Mouse (Mus musculus): Measurements from ENCODE around the gene Pigp. TPM values are rescaled to one million over a fixed set of nuclear protein-coding genes. Genes with fewer than 3 reads are reported as not detected.

The Pigp gene
- polyA plus RNA-seq, 1 experiment = 37.7 TPM

DNA sequence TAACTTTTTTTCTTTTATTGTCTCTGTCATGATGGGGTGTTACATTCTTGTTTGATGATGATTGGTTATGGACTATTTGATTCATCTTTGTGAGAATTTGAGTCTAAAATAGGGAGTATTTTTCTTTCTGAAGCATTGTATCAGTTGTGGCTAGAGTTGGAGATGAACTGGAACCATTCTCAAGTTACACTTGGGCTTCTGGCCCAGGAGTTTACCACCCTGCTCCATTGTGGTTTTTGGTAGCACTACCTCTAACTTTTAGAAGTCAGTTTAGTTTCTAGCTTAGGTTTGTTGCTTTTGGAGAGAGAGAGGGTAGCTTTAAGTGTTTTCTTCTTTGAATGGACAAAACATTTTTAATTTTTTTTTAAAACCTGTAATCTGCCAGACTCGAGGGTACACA lies 7.7 kb upstream of the Pigp start:
- no peaks in the 10 kb centered on the region for H3K36me3 ChIP-seq (ENCODE audit: control insufficient read depth, insufficient read depth, low read length)
- WGBS = 87% methylated on average over 1 of the region's 1 CpGs
- H3K27ac ChIP-seq (ENCODE audit: insufficient read depth, low read depth, low read length) = no peak overlapping the region
- TF ChIP-seq POLR2A (IDR thresholded peaks at IDR 0.05; ENCODE audit: low read depth, low read length) (no peak), CTCF (conservative IDR thresholded peaks at IDR 0.05; ENCODE audit: insufficient read depth, insufficient read length, low read depth, low read length) (no peak)
- H3K4me1 ChIP-seq (ENCODE audit: control insufficient read depth, insufficient read depth, low read length) = 0 out of 2 replicates have a peak, but pooled peaks cover 2% of the 10 kb centered on the region
- H3K4me3 ChIP-seq (ENCODE audit: insufficient read depth, low read depth, low read length) = no peak overlapping the region
- H3K27me3 ChIP-seq (replicated peaks; ENCODE audit: control insufficient read depth, insufficient read depth, low read length) = no peaks in the 10 kb centered on the region
- no peak for DNase-seq

GRCm38 (mm10) chr16:94370915-94371300 lies 734 bp downstream of the Pigp start:
- no peaks in the 10 kb centered on the region for H3K27me3 ChIP-seq (replicated peaks; ENCODE audit: control insufficient read depth, insufficient read depth, low read length)
- WGBS = under 1% methylated on average over 42 of the region's 43 CpGs
- DNase-seq = peak; percentile 81
- peaks cover 6% of the 10 kb centered on the region; the same call in 1 of the 2 replicates for H3K4me1 ChIP-seq (ENCODE audit: control insufficient read depth, insufficient read depth, low read length)
- peak overlapping the region; percentile 83 for H3K4me3 ChIP-seq (ENCODE audit: insufficient read depth, low read depth, low read length)
- peak overlapping the region; percentile 99 for H3K27ac ChIP-seq (ENCODE audit: insufficient read depth, low read depth, low read length)
- TF ChIP-seq POLR2A (IDR thresholded peaks at IDR 0.05; ENCODE audit: low read depth, low read length) (no peak), CTCF (conservative IDR thresholded peaks at IDR 0.05; ENCODE audit: insufficient read depth, insufficient read length, low read depth, low read length) (no peak)
- no peaks in the 10 kb centered on the region; the same call in 1 of the 2 replicates for H3K36me3 ChIP-seq (ENCODE audit: control insufficient read depth, insufficient read depth, low read length)

- H3K4me3 ChIP-seq (ENCODE audit: insufficient read depth, low read depth, low read length) = peak within 1 kb of the TSS; percentile 83
- H3K4me1 ChIP-seq (ENCODE audit: control insufficient read depth, insufficient read depth, low read length) = peaks cover 6% of the 10 kb centered on the region; the same call in 1 of the 2 replicates
These were observed 1.3 kb downstream of the Pigp start, which contains the start of gene Ttc3 for GRCm38 (mm10) chr16:94370173-94370914. Gene Ttc3, plus strand, starts transcription at chr16:94370618.

DNA sequence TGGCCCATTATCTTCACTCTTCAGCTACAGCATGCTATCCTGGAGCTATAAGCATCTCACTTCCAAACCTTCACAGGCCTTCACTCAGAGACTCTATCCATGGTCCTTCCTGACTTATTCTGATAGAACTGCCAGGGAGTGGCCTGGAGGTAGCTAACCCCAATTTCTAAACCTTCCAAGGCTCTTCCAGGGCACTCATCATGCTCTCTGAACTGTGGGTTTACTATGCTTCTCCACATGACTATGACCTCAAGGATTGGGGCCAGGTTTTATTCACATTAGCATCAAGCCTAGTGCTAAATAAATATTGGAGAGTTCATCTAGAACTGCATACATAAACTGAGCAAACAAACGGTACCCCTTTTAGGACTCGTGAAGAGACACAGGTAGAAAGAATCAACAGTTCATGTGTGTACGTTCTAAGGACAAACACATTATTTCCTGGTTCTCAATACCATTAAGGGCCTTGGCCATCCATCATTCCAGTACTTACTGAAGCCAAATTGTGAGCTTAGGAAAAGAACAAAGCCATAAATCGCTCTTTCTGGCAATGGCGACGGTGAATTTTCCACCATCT lies 2.0 kb downstream of the Pigp start:
- Histone ChIP-seq H3K27me3 (replicated peaks; ENCODE audit: control insufficient read depth, insufficient read depth, low read length) (no peaks in the 10 kb centered on the region), H3K27ac (ENCODE audit: insufficient read depth, low read depth, low read length) (peak overlapping the region; percentile 99), H3K4me1 (ENCODE audit: control insufficient read depth, insufficient read depth, low read length) (peaks cover 4% of the 10 kb centered on the region; the same call in 1 of the 2 replicates), H3K36me3 (ENCODE audit: control insufficient read depth, insufficient read depth, low read length) (no peaks in the 10 kb centered on the region; the same call in 1 of the 2 replicates), H3K4me3 (ENCODE audit: insufficient read depth, low read depth, low read length) (peak overlapping the region; percentile 83)
- TF ChIP-seq CTCF (conservative IDR thresholded peaks at IDR 0.05; ENCODE audit: insufficient read depth, insufficient read length, low read depth, low read length) = no peak
- no peak for TF ChIP-seq POLR2A (IDR thresholded peaks at IDR 0.05; ENCODE audit: low read depth, low read length)
- WGBS = 2% methylated on average over 6 of the region's 6 CpGs
- DNase-seq = no peak

More at GRCm38 (mm10) chr16:94370173-94370914, 1.3 kb downstream of the Pigp start, which contains the start of gene Ttc3:
- DNase-seq = peak; percentile 94
- peak within 1 kb of the TSS; percentile 99 for H3K27ac ChIP-seq (ENCODE audit: insufficient read depth, low read depth, low read length)
- no peaks in the 10 kb centered on the region; the same call in 1 of the 2 replicates for H3K36me3 ChIP-seq (ENCODE audit: control insufficient read depth, insufficient read depth, low read length)
- no peaks in the 10 kb centered on the region for H3K27me3 ChIP-seq (replicated peaks; ENCODE audit: control insufficient read depth, insufficient read depth, low read length)
- WGBS = under 1% methylated on average over 79 of the region's 79 CpGs
- TF ChIP-seq POLR2A (IDR thresholded peaks at IDR 0.05; ENCODE audit: low read depth, low read length) (peak; percentile 46), CTCF (conservative IDR thresholded peaks at IDR 0.05; ENCODE audit: insufficient read depth, insufficient read length, low read depth, low read length) (no peak)

DNA sequence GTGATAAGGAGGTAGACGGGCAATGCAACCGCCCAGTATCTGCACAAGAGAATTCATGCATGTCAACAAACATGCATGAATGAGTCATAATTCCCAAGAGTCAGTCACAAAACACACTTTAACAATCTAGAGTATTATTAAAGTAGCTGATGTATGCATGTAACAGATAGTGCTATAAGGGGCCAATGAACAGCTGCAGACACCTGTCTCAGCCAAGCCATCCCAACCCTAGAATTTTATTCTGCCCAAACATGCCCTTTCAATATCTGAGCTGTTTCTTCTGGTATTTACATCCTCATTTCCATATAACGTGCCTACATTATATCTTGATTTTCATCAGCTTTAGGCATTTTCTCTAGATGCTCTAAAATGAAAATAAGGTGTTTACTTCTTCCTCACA lies 6.2 kb downstream of the Pigp start:
- 85% methylated on average over 3 of the region's 3 CpGs for WGBS

DNA sequence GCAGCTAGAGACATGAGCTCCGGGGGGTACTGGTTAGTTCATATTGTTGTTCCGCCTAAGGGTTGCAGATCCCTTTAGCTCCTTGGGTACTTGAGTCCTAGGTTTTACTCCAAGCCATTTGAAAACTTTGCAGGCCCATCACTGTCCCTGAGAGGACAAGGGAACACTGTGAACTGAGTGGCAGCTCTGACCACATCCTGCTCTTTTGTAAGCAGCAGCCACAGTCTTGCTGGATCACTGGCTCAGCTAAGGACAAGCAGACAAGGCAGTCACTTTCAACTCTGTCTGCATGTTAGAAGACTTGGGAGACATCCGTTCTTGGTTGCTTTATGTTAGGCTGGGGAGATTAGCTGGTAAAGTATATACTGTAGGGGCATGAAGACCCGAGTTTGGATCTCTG lies 7.8 kb downstream of the Pigp start:
- 95% methylated on average over 4 of the region's 4 CpGs for WGBS
- DNase-seq = no peak
- TF ChIP-seq POLR2A (IDR thresholded peaks at IDR 0.05; ENCODE audit: low read depth, low read length) (no peak), CTCF (conservative IDR thresholded peaks at IDR 0.05; ENCODE audit: insufficient read depth, insufficient read length, low read depth, low read length) (no peak)
- Histone ChIP-seq H3K27ac (ENCODE audit: insufficient read depth, low read depth, low read length) (no peak overlapping the region), H3K27me3 (replicated peaks; ENCODE audit: control insufficient read depth, insufficient read depth, low read length) (no peaks in the 10 kb centered on the region), H3K36me3 (ENCODE audit: control insufficient read depth, insufficient read depth, low read length) (no peaks in the 10 kb centered on the region; the same call in 1 of the 2 replicates), H3K4me1 (ENCODE audit: control insufficient read depth, insufficient read depth, low read length) (no peaks in the 10 kb centered on the region), H3K4me3 (ENCODE audit: insufficient read depth, low read depth, low read length) (no peak overlapping the region)

More for the DNA sequence above, 6.2 kb downstream of the Pigp start:
- Histone ChIP-seq H3K4me3 (ENCODE audit: insufficient read depth, low read depth, low read length) (no peak overlapping the region), H3K27ac (ENCODE audit: insufficient read depth, low read depth, low read length) (no peak overlapping the region), H3K4me1 (ENCODE audit: control insufficient read depth, insufficient read depth, low read length) (peaks cover 4% of the 10 kb centered on the region; the same call in 1 of the 2 replicates), H3K27me3 (replicated peaks; ENCODE audit: control insufficient read depth, insufficient read depth, low read length) (no peaks in the 10 kb centered on the region), H3K36me3 (ENCODE audit: control insufficient read depth, insufficient read depth, low read length) (no peaks in the 10 kb centered on the region; the same call in 1 of the 2 replicates)
- no peak for DNase-seq
- TF ChIP-seq POLR2A (IDR thresholded peaks at IDR 0.05; ENCODE audit: low read depth, low read length) = no peak
- no peak for TF ChIP-seq CTCF (conservative IDR thresholded peaks at IDR 0.05; ENCODE audit: insufficient read depth, insufficient read length, low read depth, low read length)
